Mouse (Mus musculus): ENCODE data around the gene Hmgn2.

Gene Hmgn2

GRCm38 (mm10) chr4:133971741-133972140 lies 3.3 kb upstream of the Hmgn2 start:
- DNase-seq: no peak

GRCm38 (mm10) chr4:133970876-133971275 lies 2.4 kb upstream of the Hmgn2 start:
- no peak for DNase-seq

DNA sequence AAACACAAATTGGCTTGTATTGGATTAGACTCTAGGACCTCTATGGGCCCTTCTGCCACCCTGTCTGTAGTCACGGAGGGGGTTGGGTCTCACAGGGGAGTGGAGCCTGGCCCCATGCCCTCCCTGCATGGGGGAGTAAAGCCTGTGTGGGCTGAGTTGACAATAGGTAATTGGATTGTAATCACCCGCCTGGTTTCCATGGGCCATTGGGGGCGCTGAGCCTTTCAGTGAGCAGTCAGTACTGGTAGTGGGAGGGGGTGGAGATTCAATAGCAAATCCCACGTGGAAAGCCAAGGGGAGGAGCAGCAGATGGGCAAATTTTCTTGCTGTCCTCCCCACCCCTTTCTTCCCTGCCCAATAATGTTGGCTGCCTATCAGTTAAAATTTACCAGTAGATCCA lies 1.7 kb upstream of the Hmgn2 start:
- DNase-seq: peak in 1 of 2 experiments; percentile 33

DNA sequence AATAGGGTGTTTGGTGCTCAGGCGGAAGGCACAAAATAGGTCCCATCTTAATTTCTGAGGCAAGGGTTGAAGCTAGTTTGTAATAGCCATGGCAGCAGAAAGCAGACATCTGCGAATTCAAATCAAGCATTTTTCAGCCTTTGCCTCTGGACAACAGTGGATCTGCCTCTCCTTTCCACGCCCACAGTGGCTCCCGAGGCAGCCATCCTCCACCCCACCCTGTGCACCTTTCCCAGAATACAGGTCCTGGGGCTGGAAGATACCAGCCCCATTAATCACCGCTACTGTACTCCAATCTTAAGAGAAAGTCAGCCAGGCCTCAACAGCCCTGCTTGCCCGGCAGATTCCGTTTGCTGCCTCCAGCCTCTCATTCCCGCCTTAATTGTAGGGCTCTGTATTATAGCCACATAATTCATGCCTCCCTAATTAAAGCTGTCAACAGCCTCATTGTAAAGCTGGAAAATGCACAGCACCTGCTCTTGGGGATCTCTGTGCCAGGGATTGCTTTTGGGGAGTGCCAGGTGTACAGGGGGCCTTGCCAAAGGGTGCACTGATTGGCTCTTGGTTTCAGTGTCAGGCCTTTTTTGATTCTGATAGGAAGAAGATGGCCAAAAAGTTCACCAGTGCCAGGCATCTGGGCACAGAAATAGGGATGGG lies 792 bp upstream of the Hmgn2 start:
- no peak for DNase-seq

- peak; percentile 95 to 96 for DNase-seq
Observed at GRCm38 (mm10) chr4:133967866-133968149, 642 bp downstream of the Hmgn2 start.

GRCm38 (mm10) chr4:133967138-133967865 lies 1.1 kb downstream of the Hmgn2 start:
- peak; percentile 97 to 99 for DNase-seq

- DNase-seq: no peak
Observed at GRCm38 (mm10) chr4:133966271-133966940, 2.0 kb downstream of the Hmgn2 start.

DNA sequence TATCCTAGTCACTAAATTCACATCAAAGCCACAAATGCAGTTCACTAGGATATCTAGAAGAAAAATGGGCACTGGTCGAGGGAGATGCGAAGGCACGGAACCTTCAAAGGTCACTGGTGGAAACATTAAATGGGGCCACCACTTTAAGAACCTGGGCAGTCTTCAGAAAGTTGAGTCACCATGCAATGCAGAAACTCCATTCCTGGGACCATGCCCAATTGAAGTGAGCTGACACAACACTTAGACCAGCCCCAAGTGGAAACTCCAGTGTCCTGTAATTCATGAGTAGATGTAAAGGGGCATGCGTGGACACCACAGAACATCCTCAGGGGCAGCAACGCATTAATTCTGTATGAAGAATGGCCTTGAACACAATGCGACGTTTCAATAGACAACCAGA lies 5.9 kb downstream of the Hmgn2 start:
- no peak for DNase-seq

DNA sequence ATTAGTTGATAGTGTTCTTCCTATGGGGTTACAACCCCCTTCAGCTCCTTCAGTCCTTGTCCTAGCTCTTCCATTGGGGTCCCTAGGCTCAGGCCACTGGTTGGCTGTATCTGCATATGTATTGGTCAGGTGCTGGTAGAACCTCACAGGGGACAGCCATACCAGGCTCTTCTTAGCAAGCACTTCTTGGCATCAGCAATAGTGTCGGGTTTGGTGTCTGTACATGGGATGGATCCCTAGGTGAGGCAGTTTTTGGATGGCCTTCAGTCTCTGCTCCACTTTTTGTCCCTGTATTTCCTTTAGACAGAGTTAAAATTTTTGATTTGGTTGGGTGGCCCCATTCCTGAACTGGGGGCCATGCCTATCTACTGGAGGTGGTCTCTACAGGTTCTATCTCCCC lies 9.6 kb downstream of the Hmgn2 start:
- DNase-seq: no peak

DNA sequence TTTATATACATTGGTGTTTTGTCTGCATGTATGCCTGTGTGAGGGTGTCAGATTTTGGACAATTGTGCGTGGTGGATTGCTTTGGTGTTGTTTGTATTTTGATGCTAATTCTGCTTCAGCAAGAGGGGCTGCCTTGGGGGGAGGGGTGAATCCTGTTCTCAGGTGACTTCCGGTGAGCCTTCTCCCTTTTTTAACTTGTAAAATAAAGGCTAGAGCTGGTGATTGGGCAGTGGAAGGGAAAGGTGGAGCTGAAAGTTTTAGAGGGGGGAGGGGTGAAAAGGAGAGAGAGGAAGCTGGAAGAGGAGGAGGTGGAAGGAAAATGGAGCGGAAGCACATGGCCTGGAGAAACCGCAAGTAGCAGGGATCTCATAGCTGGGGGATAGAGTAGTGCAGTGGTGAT lies 12.1 kb downstream of the Hmgn2 start:
- no peak for DNase-seq

DNA sequence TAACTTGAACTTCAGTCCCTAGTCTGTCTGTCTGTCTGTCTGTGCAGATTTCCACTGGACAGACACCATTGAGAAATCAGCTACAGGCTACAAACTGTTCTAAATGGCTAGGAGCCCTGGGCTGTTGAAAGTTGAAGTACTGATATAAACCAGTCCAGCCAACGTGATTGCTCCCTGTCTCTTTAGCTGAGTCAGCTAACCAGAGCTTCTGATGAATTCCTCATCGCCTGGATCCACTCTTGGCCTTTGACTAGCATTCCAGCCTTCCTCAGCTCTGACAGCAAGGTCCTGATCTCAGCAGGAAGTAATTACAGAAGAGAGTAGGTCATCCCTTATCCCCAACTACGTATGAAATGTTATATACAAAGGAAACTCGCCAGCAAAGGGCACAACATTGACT lies 21.7 kb downstream of the Hmgn2 start:
- no peak for DNase-seq

GRCm38 (mm10) chr4:133943791-133944190 lies 24.7 kb downstream of the Hmgn2 start:
- DNase-seq: peak in 1 of 2 experiments; percentile 38

DNA sequence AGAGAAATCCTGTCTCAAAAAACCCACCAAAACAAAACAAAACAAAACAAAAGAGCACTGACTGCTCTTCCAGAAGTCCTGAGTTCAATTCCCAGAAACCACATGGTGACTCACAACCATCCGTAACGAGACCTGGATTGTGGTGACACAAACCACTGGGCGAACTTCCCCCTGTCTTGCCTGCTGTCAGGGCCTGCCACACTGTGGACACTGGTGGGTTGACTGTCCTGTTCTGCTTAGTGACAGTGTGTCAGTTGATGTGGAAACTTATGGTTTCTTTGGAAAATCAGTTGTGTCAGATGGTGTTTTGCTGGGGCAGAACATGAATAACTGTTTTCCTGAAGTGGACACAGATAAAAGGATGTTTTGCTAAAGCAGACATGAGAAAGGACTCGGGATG lies 25.8 kb downstream of the Hmgn2 start:
- no peak for DNase-seq

DNA sequence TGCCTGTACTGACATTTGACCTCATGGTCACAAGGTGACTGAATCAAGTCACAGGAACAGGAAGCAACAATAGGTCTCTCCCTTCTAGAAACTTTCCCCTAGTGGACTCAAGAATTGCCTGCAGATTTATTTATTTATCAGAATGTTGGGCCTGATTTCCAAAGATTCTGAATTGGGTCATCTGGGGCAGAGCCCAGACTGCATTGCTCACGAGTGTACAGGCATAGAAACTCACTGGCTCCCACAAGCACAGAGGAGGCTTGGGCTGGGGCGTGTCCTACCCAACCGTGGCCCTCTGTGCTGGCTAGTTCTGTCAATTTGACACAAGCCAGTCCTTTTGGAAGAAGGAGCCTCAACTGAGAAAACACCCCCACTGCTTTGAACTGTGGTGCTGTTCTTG lies 26.9 kb downstream of the Hmgn2 start:
- no peak for DNase-seq

- no peak for DNase-seq
Observed at GRCm38 (mm10) chr4:133940386-133941260, 27.8 kb downstream of the Hmgn2 start.

GRCm38 (mm10) chr4:133938077-133938476 lies 30.4 kb downstream of the Hmgn2 start:
- no peak for DNase-seq

- DNase-seq: peak; percentile 48 to 51
Observed at GRCm38 (mm10) chr4:133931785-133932184, 36.7 kb downstream of the Hmgn2 start.

GRCm38 (mm10) chr4:133931349-133931748 lies 37.1 kb downstream of the Hmgn2 start:
- DNase-seq: peak in 1 of 2 experiments; percentile 16

DNA sequence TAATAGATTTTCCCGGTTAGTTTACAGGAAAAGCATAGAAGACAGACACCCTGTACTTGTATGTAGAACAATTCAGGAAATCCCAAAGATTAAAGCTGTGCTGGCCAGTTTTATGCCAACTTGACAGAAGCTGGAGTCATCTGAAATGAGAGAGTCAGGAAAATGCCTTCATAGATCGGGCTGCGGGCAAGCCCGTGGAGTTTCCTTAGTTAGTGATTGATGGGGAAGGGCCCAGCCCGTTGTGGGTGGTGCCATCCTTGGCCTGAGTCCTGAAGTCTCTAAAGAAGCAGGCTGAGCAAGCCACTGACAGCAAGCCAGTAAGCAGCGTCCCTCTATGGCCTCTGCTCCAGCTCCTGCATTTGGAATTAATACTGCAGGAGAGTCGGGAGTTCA lies 39.2 kb downstream of the Hmgn2 start:
- DNase-seq: peak; percentile 49 to 69

DNA sequence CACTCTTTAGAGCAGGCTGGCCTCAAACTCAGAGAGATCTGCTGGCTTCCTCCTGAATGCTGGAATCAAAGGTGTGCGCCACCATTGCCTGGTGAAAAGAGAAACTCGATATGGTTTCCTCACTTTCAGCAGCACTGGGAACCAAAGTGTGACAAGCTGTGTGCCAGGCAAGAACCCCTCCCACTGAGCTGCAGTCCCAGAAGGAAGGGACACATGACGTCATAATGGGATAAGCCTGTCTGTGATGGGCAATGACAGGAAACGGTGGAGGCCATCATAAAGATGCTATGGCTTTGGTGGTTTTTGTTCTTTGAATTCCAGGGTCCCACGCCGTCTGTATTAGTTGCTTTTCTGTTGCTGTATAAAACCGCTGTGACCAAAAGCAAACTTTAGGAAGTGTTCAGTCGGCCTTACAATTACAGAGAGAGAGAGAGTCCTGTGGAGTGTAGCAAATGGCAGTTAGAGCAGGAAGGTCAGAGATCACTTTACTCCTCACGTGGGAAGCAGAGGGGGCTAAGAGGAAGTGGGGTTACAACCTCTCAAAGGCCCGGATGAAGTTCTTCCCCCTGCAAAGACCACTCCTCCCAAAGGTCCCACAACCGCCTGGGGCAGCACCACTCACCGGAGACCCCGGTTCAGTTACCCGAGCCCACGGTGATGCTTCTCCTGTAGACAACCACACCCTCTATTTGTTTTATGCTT lies 39.7 kb downstream of the Hmgn2 start:
- DNase-seq: no peak

DNA sequence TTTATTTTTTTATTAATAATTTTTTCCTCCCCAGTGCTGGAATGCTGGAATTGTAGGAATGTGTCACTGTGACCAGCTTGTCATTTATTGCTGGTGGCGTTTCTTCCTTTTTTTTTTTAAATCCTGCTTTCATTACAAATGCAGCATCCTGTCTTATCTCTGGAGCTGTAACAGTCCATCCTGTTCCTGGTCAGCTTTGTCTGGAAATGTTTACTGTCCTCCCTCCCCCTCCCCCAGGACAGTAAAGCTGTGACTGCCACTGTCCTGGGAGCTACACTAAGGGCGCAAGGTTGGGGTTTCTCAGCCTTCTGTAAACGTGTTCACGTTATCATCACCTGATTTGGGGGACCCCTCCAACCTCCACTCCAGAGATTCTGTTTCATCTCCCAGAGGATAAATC lies 43.2 kb downstream of the Hmgn2 start:
- DNase-seq: no peak

GRCm38 (mm10) chr4:133923743-133924142 lies 44.7 kb downstream of the Hmgn2 start:
- no peak for DNase-seq

Data from kidney, postnatal 25 days (tissue).